Mouse (Mus musculus): Measurements from ENCODE around the gene Gfod1. TPM values are rescaled to one million over a fixed set of nuclear protein-coding genes. Genes with fewer than 3 reads are reported as not detected.

The Gfod1 gene
- total RNA-seq, 4 experiments from 2014 or later = 3.6 to 4.9 (median 4.3) TPM

DNA sequence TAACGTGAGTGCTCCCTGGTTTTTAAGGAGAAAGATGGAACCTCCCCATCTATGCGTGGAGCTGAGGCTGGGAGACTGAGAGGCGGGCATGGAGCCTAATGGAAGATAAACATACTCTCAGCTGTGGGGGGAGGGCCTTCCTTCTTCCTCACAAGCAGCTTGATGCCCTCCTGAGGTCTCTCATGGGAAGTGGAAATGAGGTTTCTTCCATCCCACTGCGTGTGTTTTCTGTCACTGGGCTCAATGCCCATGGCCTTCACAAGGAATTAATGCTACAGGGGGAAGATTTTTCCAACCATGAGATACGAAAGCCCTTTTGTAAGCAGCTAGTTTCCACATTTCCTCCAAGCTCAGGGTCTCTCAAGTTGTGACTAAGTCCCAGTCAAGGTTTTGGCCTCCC, 100.3 kb downstream of the Gfod1 start:
- no peak for DNase-seq (ENCODE audit: low spot score in 2 of 2)

DNA sequence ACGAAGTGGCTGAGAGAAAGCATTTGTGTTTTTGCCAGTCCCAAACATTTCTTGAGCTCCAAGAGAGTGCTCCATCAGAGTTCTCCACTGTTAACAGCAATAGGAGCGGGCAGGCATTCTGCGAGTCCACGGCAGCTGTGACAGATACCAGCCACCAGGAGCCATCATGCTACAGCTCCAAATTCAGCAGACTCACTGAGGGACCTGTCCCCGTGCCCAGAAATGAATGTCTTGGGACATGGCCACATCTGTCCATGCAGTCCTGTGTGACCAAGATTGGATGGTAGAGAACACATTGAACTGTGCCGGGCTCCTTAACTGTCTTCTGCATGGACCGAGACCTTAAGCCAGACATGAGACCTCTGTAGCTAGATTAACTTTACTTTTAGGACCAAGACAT, 100.7 kb downstream of the Gfod1 start:
- DNase-seq (ENCODE audit: low spot score in 2 of 2) = peak in 1 of 2 experiments; percentile 26

GRCm38 (mm10) chr13:43202351-43202750, 101.6 kb downstream of the Gfod1 start:
- no peak for DNase-seq (ENCODE audit: low spot score in 2 of 2)

DNA sequence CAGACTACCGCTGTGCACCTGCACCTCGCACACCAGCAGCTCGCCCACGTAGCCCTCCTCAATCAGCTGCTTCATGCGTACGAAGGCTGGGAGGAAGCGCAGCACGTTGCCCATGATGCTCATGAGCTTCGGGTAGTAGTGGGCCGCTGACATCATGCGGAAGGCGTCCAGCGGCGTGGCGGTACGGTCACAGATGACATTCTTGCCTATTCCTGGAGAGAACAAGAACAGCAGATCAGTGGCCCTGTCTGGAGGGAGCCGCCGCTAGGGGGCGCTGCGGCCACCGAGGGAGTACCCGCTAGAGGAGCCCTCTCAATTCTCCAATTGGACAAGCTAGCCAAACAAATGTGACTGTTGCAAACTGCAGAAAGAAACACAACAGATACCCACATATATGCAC, 102.9 kb downstream of the Gfod1 start:
- peak in 1 of 2 experiments; percentile 22 for DNase-seq (ENCODE audit: low spot score in 2 of 2)

GRCm38 (mm10) chr13:43200473-43200872, 103.5 kb downstream of the Gfod1 start:
- DNase-seq (ENCODE audit: low spot score in 2 of 2) = no peak

GRCm38 (mm10) chr13:43199749-43200148, 104.2 kb downstream of the Gfod1 start:
- peak in 1 of 2 experiments; percentile 21 for DNase-seq (ENCODE audit: low spot score in 2 of 2)

GRCm38 (mm10) chr13:43199282-43199681, 104.7 kb downstream of the Gfod1 start:
- no peak for DNase-seq (ENCODE audit: low spot score in 2 of 2)

DNA sequence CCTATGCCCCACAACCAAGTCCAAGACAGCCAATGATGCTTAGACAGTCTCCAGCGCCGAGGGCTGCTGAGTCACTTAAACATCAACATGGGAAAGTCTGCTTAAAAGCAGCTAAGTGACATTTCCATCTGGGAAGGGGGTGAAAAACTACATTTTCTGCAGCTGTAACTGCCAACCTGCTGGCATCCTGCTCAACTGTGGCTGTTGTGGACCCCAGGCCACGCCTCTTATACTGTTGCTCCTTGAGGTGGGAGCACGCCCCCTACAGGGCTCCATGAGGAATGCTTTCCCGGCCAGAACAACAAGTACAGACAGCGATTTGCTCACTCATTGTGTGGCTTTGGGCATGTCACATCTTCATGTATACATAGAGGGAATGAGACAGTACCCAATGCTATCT, 106.8 kb downstream of the Gfod1 start:
- no peak for DNase-seq (ENCODE audit: low spot score in 2 of 2)

DNA sequence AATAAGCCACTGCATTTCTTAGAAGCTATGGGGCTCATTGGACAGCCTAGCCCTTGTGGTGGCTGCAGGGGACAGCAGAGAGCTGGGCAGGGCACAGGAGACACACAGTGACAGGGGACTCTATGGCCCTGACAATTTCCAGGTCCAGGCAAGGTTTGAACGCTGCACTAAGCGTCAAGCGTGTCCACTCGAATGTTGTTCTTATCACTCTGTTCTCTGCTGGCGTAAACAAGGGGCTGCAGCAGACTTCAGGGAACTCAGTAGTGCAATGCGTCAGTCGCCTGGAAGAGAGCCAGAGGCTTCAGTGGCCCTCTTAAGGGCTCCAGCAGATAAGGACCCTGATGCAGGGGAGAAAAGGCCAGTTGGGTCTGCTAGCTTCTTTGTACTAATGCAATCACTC, 108.0 kb downstream of the Gfod1 start:
- no peak for DNase-seq (ENCODE audit: low spot score in 2 of 2)

DNA sequence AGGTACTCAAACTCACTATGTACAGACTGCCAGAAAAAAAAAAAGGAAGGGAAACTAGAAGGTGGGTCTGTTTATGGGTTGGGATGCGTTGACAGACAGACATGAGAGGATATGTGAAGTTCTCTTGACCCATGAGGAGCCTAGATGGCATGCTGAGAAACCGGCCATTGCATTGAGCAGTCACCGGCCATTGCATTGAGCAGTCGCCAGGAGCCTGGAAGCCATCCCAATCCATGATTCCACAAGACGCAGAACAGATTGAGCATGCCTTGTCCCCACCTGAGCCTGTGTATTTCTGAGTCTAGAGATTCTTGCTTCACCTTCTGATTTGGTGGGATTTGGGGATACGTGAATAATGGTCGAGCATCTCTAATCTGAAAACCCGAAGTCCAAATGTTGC, 110.0 kb downstream of the Gfod1 start:
- no peak for DNase-seq (ENCODE audit: low spot score in 2 of 2)

DNA sequence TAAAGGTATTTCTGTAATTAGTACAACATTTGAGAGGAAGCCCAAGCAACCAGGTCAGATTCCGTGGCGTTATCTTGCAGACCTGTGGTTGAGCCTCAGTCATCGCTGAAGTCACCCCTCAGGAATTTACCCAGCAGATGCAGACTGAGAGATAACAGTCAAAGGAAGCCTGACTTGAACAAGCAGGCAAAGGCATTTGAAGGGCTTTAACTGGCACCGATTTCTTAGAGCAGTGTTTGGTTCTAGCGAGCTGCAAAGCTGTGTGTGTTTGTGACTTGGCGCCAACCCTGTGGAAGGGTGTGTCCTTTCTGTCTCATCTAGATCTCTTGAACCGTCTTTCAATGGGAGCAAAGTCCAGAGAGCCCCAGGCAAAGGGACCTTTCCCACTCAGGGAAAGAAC, 110.7 kb downstream of the Gfod1 start:
- DNase-seq (ENCODE audit: low spot score in 2 of 2) = no peak

DNA sequence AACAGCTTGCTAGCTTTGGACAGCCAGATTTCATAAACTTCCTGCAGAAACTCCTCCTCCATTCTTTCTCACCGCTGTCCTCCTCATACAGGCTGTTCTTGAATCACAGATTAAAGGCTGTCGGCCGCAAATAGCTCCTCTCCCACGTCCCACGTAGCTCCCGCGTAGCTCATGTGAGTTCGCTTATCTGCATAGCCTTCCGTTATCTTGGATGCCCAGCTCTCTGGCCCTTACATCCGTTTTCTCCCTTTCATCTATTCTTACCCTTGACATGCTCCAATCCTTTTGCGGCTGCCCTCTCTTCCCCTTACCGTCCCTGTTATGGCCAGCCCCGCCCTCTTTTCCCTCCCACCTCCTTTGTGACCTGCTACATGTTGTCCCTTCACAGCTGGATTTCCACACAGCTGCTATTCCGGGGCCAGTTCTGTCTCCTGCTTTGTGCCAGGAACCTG, 112.2 kb downstream of the Gfod1 start:
- no peak for DNase-seq (ENCODE audit: low spot score in 2 of 2)

GRCm38 (mm10) chr13:43191290-43191689, 112.7 kb downstream of the Gfod1 start:
- DNase-seq (ENCODE audit: low spot score in 2 of 2) = no peak

GRCm38 (mm10) chr13:43187736-43188135, 116.2 kb downstream of the Gfod1 start:
- no peak for DNase-seq (ENCODE audit: low spot score in 2 of 2)

GRCm38 (mm10) chr13:43183248-43184055, 120.5 kb downstream of the Gfod1 start:
- DNase-seq (ENCODE audit: low spot score in 2 of 2) = no peak

GRCm38 (mm10) chr13:43182465-43183201, 121.3 kb downstream of the Gfod1 start:
- peak; percentile 37 to 55 for DNase-seq (ENCODE audit: low spot score in 2 of 2)

- DNase-seq (ENCODE audit: low spot score in 2 of 2) = no peak
These were observed 122.9 kb downstream of the Gfod1 start for GRCm38 (mm10) chr13:43181104-43181503.

DNA sequence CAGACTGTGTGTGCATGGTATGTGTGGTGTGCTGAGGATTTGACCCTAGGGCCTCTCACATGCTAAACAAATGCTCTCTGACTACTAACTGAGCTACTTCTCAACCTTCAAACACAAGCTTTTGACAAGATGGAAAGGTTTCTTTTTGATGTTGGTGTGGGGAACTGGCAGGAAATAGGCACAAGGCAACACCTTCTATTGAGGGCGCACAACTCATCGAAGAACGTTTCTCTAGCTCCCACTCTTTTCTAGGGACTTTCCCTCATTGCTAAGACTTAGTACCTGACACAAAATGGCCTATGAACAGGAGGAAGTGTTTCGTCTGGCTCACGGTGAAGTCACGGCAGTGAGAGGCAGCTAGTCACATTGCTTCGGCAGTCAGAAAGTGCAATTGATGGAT, 126.7 kb downstream of the Gfod1 start:
- DNase-seq (ENCODE audit: low spot score in 2 of 2) = no peak

GRCm38 (mm10) chr13:43176676-43177075, 127.3 kb downstream of the Gfod1 start:
- no peak for DNase-seq (ENCODE audit: low spot score in 2 of 2)

GRCm38 (mm10) chr13:43173262-43173661, 130.7 kb downstream of the Gfod1 start:
- peak; percentile 47 to 52 for DNase-seq (ENCODE audit: low spot score in 2 of 2)

- no peak for DNase-seq (ENCODE audit: low spot score in 2 of 2)
These were observed 131.8 kb downstream of the Gfod1 start for GRCm38 (mm10) chr13:43172036-43172713.

Measured in gastrocnemius, adult 8-10 months (tissue).